Mouse (Mus musculus): ENCODE data around the gene Sacs.
"Not testable (repeated sequence)": the region's sequence is repeated elsewhere in the genome, so short reads cannot be mapped to it uniquely, and the experiment has no call there.

Gene Sacs

GRCm38 (mm10) chr14:61137994-61138726 is at the start of gene Sacs:
Gene Sacs, plus strand, starts transcription at chr14:61138457.
- in situ Hi-C loops (cut with MboI), result no loop called here

GRCm38 (mm10) chr14:61090955-61091354 is 47.3 kb upstream of the Sacs start:
- in situ Hi-C loops (cut with MboI), result loop anchor here (10.0 kb wide), 1 partner anchor 286 kb away; no protein-coding TSS in a partner anchor

- in situ Hi-C loops (cut with MboI), result loop anchor here (10.0 kb wide), 1 partner anchor 287 kb away; no protein-coding TSS in a partner anchor
Observed at GRCm38 (mm10) chr14:61092073-61092472, 46.2 kb upstream of the Sacs start.

GRCm38 (mm10) chr14:61097974-61098625 is 40.2 kb upstream of the Sacs start:
- in situ Hi-C loops (cut with MboI), result loop anchor here (10.0 kb wide), 1 partner anchor 293 kb away; no protein-coding TSS in a partner anchor

- in situ Hi-C loops (cut with MboI), result no loop called here
Observed at GRCm38 (mm10) chr14:61100736-61101135, 37.5 kb upstream of the Sacs start.

- in situ Hi-C loops (cut with MboI), result no loop called here
Observed at GRCm38 (mm10) chr14:61106404-61106803, 31.9 kb upstream of the Sacs start.

- in situ Hi-C loops (cut with MboI), result no loop called here
Observed at GRCm38 (mm10) chr14:61108625-61109024, 29.6 kb upstream of the Sacs start.

GRCm38 (mm10) chr14:61112404-61112803 is 25.9 kb upstream of the Sacs start:
- in situ Hi-C loops (cut with MboI), result no loop called here

GRCm38 (mm10) chr14:61124755-61125154 is 13.5 kb upstream of the Sacs start:
- in situ Hi-C loops (cut with MboI), result no loop called here

GRCm38 (mm10) chr14:61125201-61125600 is 13.1 kb upstream of the Sacs start:
- in situ Hi-C loops (cut with MboI), result no loop called here

- in situ Hi-C loops (cut with MboI), result not testable (repeated sequence)
Observed at GRCm38 (mm10) chr14:61127365-61127764, 10.9 kb upstream of the Sacs start.

GRCm38 (mm10) chr14:61128961-61129507 is 9.2 kb upstream of the Sacs start:
- in situ Hi-C loops (cut with MboI), result no loop called here

GRCm38 (mm10) chr14:61132556-61132955 is 5.7 kb upstream of the Sacs start:
- in situ Hi-C loops (cut with MboI), result no loop called here

GRCm38 (mm10) chr14:61134381-61135030 is 3.8 kb upstream of the Sacs start:
- in situ Hi-C loops (cut with MboI), result no loop called here

GRCm38 (mm10) chr14:61137410-61137809 is 847 bp upstream of the Sacs start:
- in situ Hi-C loops (cut with MboI), result no loop called here

GRCm38 (mm10) chr14:61138727-61139067 is 440 bp downstream of the Sacs start:
- in situ Hi-C loops (cut with MboI), result no loop called here

GRCm38 (mm10) chr14:61143358-61143757 is 5.1 kb downstream of the Sacs start:
- in situ Hi-C loops (cut with MboI), result no loop called here

- in situ Hi-C loops (cut with MboI), result no loop called here
Observed at GRCm38 (mm10) chr14:61143869-61144268, 5.6 kb downstream of the Sacs start.

GRCm38 (mm10) chr14:61150416-61150815 is 12.2 kb downstream of the Sacs start:
- in situ Hi-C loops (cut with MboI), result not testable (repeated sequence)

- in situ Hi-C loops (cut with MboI), result no loop called here
Observed at GRCm38 (mm10) chr14:61154900-61155585, 16.8 kb downstream of the Sacs start.

- in situ Hi-C loops (cut with MboI), result no loop called here
Observed at GRCm38 (mm10) chr14:61155687-61156086, 17.4 kb downstream of the Sacs start.

GRCm38 (mm10) chr14:61157426-61157825 is 19.2 kb downstream of the Sacs start:
- in situ Hi-C loops (cut with MboI), result not testable (repeated sequence)
